Mouse (Mus musculus) midbrain, embryonic 13.5 days (tissue): ENCODE data around the gene H2-Ab1. TPM values are rescaled to one million over a fixed set of nuclear protein-coding genes. Genes with fewer than 3 reads are reported as not detected.
A peak's percentile ranks its signal among the peaks of the same experiment; 100 is the strongest.

Source experiments
- ATAC-seq: fragments of 200-750 bp; cut with Nextera tagmentation; 2 replicates; pipeline ENCODE4 v1.8.0; 2017; ENCODE audit warnings: mild to moderate bottlenecking, moderate TSS enrichment, moderate library complexity
- H3K27ac ChIP-seq: fragments of 300-500 bp; sonication (generic); 2 replicates; pipeline ENCODE4 v1.5.1; 2015; ENCODE audit warnings: inconsistent platforms, mild to moderate bottlenecking, moderate library complexity
- H3K27me3 ChIP-seq: fragments of 300-500 bp; sonication (generic); 2 replicates; pipeline ENCODE4 v1.6.1; 2015; ENCODE audit warnings: mild to moderate bottlenecking, inconsistent platforms
- H3K36me3 ChIP-seq: fragments of 300-500 bp; sonication (generic); 2 replicates; pipeline ENCODE4 v1.6.1; 2015; ENCODE audit warnings: mild to moderate bottlenecking, inconsistent platforms
- H3K4me1 ChIP-seq: fragments of 300-500 bp; sonication (generic); replicated peaks from 2 replicates; pipeline ENCODE4 v1.6.1; 2015; ENCODE audit warnings: inconsistent platforms
- H3K4me2 ChIP-seq: fragments of 300-500 bp; sonication (generic); replicated peaks from 2 replicates; pipeline ENCODE4 v1.6.1; 2015; ENCODE audit warnings: moderate library complexity, mild to moderate bottlenecking, inconsistent platforms
- H3K4me3 ChIP-seq: fragments of 300-500 bp; sonication (generic); replicated peaks from 2 replicates; pipeline ENCODE4 v1.5.1; 2015; ENCODE audit warnings: mild to moderate bottlenecking, inconsistent platforms
- H3K9ac ChIP-seq: fragments of 300-500 bp; sonication (generic); replicated peaks from 2 replicates; pipeline ENCODE4 v1.6.1; 2015; ENCODE audit warnings: mild to moderate bottlenecking, inconsistent platforms
- H3K9me3 ChIP-seq: fragments of 300-500 bp; sonication (generic); 2 replicates; pipeline ENCODE4 v1.6.1; 2016; ENCODE audit warnings: mild to moderate bottlenecking, inconsistent platforms
- WGBS: fragments of 180-500 bp; shearing (Covaris S2); methylation state at CpG from one replicate; pipeline ENCODE4 v1.1.7; 2015; 5-methylcytosine and 5-hydroxymethylcytosine counted together
- polyA plus RNA-seq: library from polyadenylated mRNA; unstranded; fragments of >200 nt; fragmentation: Nextera tagmentation; extraction: Ambion mirVana; gene quantifications from 2 replicates; pipeline ENCODE4 v1.2.1, GENCODE M21; 2015

H2-Ab1 gene
- polyA plus RNA-seq, 1 experiment from 2014 or later, result 1.7 TPM

GRCm38 (mm10) chr17:34264452-34265351, 7.2 kb downstream of the H2-Ab1 start:
- H3K27ac ChIP-seq, result no peak overlapping the region
- under 1% methylated on average over 82 of the region's 93 CpGs for WGBS
- peak overlapping the region; percentile 70 for H3K9ac ChIP-seq
- H3K4me1 ChIP-seq, result peaks cover 24% of the 10 kb centered on the region
- H3K9me3 ChIP-seq, result no peaks in the 10 kb centered on the region
- peak overlapping the region; percentile 96 for H3K4me2 ChIP-seq
- ATAC-seq, result peak; percentile 34
- peaks cover 33% of the 10 kb centered on the region for H3K27me3 ChIP-seq
- no peaks in the 10 kb centered on the region for H3K36me3 ChIP-seq
- peak overlapping the region; percentile 54 for H3K4me3 ChIP-seq

GRCm38 (mm10) chr17:34268262-34268661, 10.8 kb downstream of the H2-Ab1 start:
- no peak overlapping the region for H3K4me2 ChIP-seq
- H3K9me3 ChIP-seq, result no peaks in the 10 kb centered on the region
- peaks cover 20% of the 10 kb centered on the region for H3K4me1 ChIP-seq
- H3K27me3 ChIP-seq, result peaks cover 29% of the 10 kb centered on the region
- H3K27ac ChIP-seq, result no peak overlapping the region
- H3K36me3 ChIP-seq, result no peaks in the 10 kb centered on the region
- WGBS, result 88% methylated on average over 2 of the region's 2 CpGs
- H3K4me3 ChIP-seq, result no peak overlapping the region
- no peak for ATAC-seq
- H3K9ac ChIP-seq, result no peak overlapping the region

- Histone ChIP-seq H3K4me2 (no peak overlapping the region), H3K27me3 (peaks cover 24% of the 10 kb centered on the region), H3K9ac (no peak overlapping the region), H3K9me3 (no peaks in the 10 kb centered on the region), H3K27ac (no peak overlapping the region), H3K4me3 (no peak overlapping the region), H3K36me3 (no peaks in the 10 kb centered on the region), H3K4me1 (peaks cover 15% of the 10 kb centered on the region)
- no peak for ATAC-seq
- WGBS, result 94% methylated on average over 2 of the region's 2 CpGs
Measured at GRCm38 (mm10) chr17:34268748-34269147, 11.3 kb downstream of the H2-Ab1 start.

- H3K27me3 ChIP-seq, result peaks cover 13% of the 10 kb centered on the region
- H3K4me3 ChIP-seq, result no peak overlapping the region
- no peak overlapping the region for H3K4me2 ChIP-seq
- no peaks in the 10 kb centered on the region for H3K9me3 ChIP-seq
- 85% methylated on average over 4 of the region's 4 CpGs for WGBS
- no peak overlapping the region for H3K9ac ChIP-seq
- no peaks in the 10 kb centered on the region for H3K36me3 ChIP-seq
- no peak overlapping the region for H3K27ac ChIP-seq
- peaks cover 4% of the 10 kb centered on the region for H3K4me1 ChIP-seq
- no peak for ATAC-seq
Measured at GRCm38 (mm10) chr17:34269817-34270216, 12.3 kb downstream of the H2-Ab1 start.

- Histone ChIP-seq H3K9me3 (no peaks in the 10 kb centered on the region), H3K4me1 (peaks cover under 1% of the 10 kb centered on the region; the same call in 1 of the 2 replicates), H3K9ac (no peak overlapping the region), H3K27me3 (peaks cover 9% of the 10 kb centered on the region), H3K4me3 (no peak overlapping the region), H3K4me2 (no peak overlapping the region), H3K27ac (no peak overlapping the region), H3K36me3 (no peaks in the 10 kb centered on the region)
- ATAC-seq, result no peak
- 85% methylated on average over 2 of the region's 2 CpGs for WGBS
Measured at GRCm38 (mm10) chr17:34270230-34270629, 12.7 kb downstream of the H2-Ab1 start.

- WGBS, result 79% methylated on average over 2 of the region's 2 CpGs
- no peak overlapping the region for H3K27ac ChIP-seq
- H3K4me3 ChIP-seq, result no peak overlapping the region
- no peak overlapping the region for H3K4me2 ChIP-seq
- H3K36me3 ChIP-seq, result no peaks in the 10 kb centered on the region
- no peak for ATAC-seq
- H3K27me3 ChIP-seq, result peaks cover 5% of the 10 kb centered on the region; the same call in 1 of the 2 replicates
- no peak overlapping the region for H3K9ac ChIP-seq
- H3K4me1 ChIP-seq, result no peaks in the 10 kb centered on the region
- H3K9me3 ChIP-seq, result no peaks in the 10 kb centered on the region
Measured at GRCm38 (mm10) chr17:34270940-34271339, 13.5 kb downstream of the H2-Ab1 start.

GRCm38 (mm10) chr17:34272102-34272501, 14.6 kb downstream of the H2-Ab1 start:
- Histone ChIP-seq H3K36me3 (no peaks in the 10 kb centered on the region), H3K27me3 (peaks cover 5% of the 10 kb centered on the region; the same call in 1 of the 2 replicates), H3K4me3 (no peak overlapping the region), H3K4me1 (no peaks in the 10 kb centered on the region), H3K4me2 (no peak overlapping the region), H3K27ac (no peak overlapping the region), H3K9ac (no peak overlapping the region), H3K9me3 (no peaks in the 10 kb centered on the region)
- 97% methylated on average over 1 of the region's 1 CpGs for WGBS
- no peak for ATAC-seq

- Histone ChIP-seq H3K9ac (no peak overlapping the region), H3K36me3 (no peaks in the 10 kb centered on the region), H3K27ac (no peak overlapping the region), H3K4me2 (no peak overlapping the region), H3K4me1 (no peaks in the 10 kb centered on the region), H3K27me3 (no peaks in the 10 kb centered on the region), H3K9me3 (no peaks in the 10 kb centered on the region), H3K4me3 (no peak overlapping the region)
- 94% methylated on average over 1 of the region's 1 CpGs for WGBS
- ATAC-seq, result no peak
Measured at GRCm38 (mm10) chr17:34280499-34281038, 23.1 kb downstream of the H2-Ab1 start.

GRCm38 (mm10) chr17:34281836-34282235, 24.3 kb downstream of the H2-Ab1 start:
- WGBS, result 71% methylated on average over 1 of the region's 1 CpGs
- Histone ChIP-seq H3K27ac (no peak overlapping the region), H3K4me2 (no peak overlapping the region), H3K9me3 (no peaks in the 10 kb centered on the region), H3K27me3 (no peaks in the 10 kb centered on the region), H3K4me1 (no peaks in the 10 kb centered on the region), H3K4me3 (no peak overlapping the region), H3K36me3 (no peaks in the 10 kb centered on the region), H3K9ac (no peak overlapping the region)
- ATAC-seq, result no peak

- no peak overlapping the region for H3K4me3 ChIP-seq
- H3K36me3 ChIP-seq, result no peaks in the 10 kb centered on the region
- H3K27ac ChIP-seq, result no peak overlapping the region
- H3K9ac ChIP-seq, result no peak overlapping the region
- H3K27me3 ChIP-seq, result no peaks in the 10 kb centered on the region
- H3K9me3 ChIP-seq, result no peaks in the 10 kb centered on the region
- H3K4me1 ChIP-seq, result no peaks in the 10 kb centered on the region
- 72% methylated on average over 4 of the region's 4 CpGs for WGBS
- no peak overlapping the region for H3K4me2 ChIP-seq
- no peak for ATAC-seq
Measured at GRCm38 (mm10) chr17:34285371-34285770, 27.9 kb downstream of the H2-Ab1 start.

GRCm38 (mm10) chr17:34285848-34286247, 28.4 kb downstream of the H2-Ab1 start:
- WGBS, result 39% methylated on average over 4 of the region's 4 CpGs
- Histone ChIP-seq H3K27me3 (no peaks in the 10 kb centered on the region), H3K4me3 (no peak overlapping the region), H3K4me1 (no peaks in the 10 kb centered on the region), H3K27ac (no peak overlapping the region), H3K9ac (no peak overlapping the region), H3K4me2 (no peak overlapping the region), H3K36me3 (no peaks in the 10 kb centered on the region), H3K9me3 (no peaks in the 10 kb centered on the region)
- ATAC-seq, result no peak

GRCm38 (mm10) chr17:34286501-34286900, 29.0 kb downstream of the H2-Ab1 start:
- Histone ChIP-seq H3K36me3 (no peaks in the 10 kb centered on the region), H3K27ac (no peak overlapping the region), H3K4me3 (no peak overlapping the region), H3K9me3 (no peaks in the 10 kb centered on the region), H3K9ac (no peak overlapping the region), H3K4me2 (no peak overlapping the region), H3K27me3 (no peaks in the 10 kb centered on the region), H3K4me1 (no peaks in the 10 kb centered on the region)
- WGBS, result 88% methylated on average over 5 of the region's 5 CpGs
- no peak for ATAC-seq
